Mouse (Mus musculus): Measurements from ENCODE around the gene Snx30.

GRCm38 (mm10) chr4:59902547-59902946 is 96.9 kb downstream of the Snx30 start:
- TF ChIP-seq CTCF (IDR thresholded peaks at IDR 0.05; ENCODE audit: borderline replicate concordance, insufficient read depth, low read depth, low read length) = no peak
- TF ChIP-seq POLR2A (IDR thresholded peaks at IDR 0.05; ENCODE audit: borderline replicate concordance, insufficient read depth, low read length) = no peak

All from cerebellum, adult 2 months (tissue).